Mouse (Mus musculus): ENCODE data around the gene Pip5k1c. TPM values are rescaled to one million over a fixed set of nuclear protein-coding genes. Genes with fewer than 3 reads are reported as not detected.

The Pip5k1c gene
- 10 to 100 TPM; 20.3 to 20.6 TPM for total RNA-seq (2021)
- long read RNA-seq, experiment 1, partial matches to known transcripts: 2 of 12 reads
- long read RNA-seq, experiment 1, other reads (novel, unspliced or antisense): 7 of 12 reads
- long read RNA-seq, experiment 2, full-length matches to known transcripts: 8 of 14 reads
- long read RNA-seq, experiment 2, partial matches to known transcripts: 5 of 14 reads
- long read RNA-seq, experiment 2, other reads (novel, unspliced or antisense): 1 of 14 reads

GRCm38 (mm10) chr10:81292554-81293333 is at the start of gene Pip5k1c:
Gene Pip5k1c (plus strand): TSS chr10:81292963.
- peak; percentile 100 for DNase-seq

DNA sequence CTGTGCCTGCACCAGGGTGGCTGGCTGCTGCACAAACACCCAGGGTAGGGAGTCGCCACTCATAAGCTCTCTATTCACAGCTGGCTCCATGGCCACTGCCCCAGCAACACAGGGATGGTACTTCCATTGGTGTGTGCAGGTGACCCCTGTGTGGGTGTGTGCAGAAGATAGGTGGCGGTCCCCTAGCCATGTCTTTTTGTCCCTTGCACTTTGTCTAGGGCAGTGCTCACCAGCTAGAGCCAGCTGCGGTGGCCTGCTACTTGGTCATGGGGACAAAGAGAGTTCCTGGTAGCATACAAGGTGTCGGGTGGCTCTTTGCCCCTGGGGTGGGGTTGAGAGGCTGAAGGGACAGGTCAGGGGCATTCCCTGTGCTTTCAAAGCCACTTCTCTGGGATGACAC is 48.6 kb upstream of the Pip5k1c start:
- no peak for DNase-seq

DNA sequence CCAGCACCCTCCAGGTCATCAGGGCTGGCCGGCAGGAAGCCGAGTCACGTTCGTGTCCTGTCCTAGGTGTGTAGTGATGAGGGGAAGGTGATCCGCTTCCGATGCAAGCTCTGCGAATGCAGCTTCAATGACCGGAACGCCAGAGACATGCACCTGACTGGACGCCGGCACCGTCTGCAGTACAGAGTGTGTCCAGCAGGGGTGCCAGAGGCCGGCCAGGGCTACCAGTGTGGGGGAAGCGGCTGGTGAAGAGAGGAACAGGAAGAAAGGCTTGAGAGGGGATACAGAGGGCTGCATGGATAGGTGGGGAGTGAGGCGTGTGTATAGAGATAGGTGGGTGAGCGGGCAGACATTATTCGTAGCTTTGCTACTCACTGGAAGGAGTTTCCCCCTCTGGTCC is 48.2 kb upstream of the Pip5k1c start:
- peak; percentile 62 for DNase-seq

DNA sequence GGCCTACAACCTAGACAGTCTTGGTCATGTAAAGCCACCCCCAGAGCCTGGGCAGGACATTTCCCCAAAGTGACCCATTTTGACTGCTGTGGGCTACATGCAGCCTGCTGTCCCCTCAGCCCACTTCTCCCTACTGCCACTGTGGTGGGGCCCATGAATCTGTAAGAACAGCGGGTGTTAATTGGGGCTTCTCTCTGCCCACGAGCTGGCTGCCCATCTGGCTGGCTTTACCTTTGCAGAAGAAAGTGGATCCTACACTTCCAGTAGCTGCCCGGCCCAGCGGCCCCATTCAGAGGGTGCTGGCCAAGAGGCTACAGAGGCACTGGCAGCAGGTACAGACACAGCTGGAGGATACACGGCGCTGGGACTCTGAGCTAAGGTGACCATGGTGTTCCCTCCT is 47.6 kb upstream of the Pip5k1c start:
- no peak for DNase-seq

DNA sequence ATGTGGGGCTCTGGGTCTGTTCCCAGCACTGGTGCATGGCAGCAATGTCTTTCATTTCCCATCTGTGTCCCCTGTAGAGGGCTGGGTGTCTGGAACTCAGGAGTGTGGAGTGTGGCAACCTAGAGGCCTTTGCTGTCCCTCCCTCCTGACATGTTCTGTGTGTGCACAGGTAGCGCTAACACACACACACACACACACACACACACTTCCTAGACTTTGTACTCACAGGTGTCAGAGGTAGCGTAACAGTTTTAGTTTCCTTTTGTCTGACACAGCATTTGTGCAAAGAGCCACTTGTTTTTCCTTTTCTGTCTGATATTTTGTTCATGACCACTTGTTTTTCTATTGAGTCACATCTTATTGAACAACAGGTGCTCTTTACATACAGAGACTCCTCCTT is 45.0 kb upstream of the Pip5k1c start:
- no peak for DNase-seq

- no peak for DNase-seq
These were observed 43.3 kb upstream of the Pip5k1c start for GRCm38 (mm10) chr10:81249442-81249841.

DNA sequence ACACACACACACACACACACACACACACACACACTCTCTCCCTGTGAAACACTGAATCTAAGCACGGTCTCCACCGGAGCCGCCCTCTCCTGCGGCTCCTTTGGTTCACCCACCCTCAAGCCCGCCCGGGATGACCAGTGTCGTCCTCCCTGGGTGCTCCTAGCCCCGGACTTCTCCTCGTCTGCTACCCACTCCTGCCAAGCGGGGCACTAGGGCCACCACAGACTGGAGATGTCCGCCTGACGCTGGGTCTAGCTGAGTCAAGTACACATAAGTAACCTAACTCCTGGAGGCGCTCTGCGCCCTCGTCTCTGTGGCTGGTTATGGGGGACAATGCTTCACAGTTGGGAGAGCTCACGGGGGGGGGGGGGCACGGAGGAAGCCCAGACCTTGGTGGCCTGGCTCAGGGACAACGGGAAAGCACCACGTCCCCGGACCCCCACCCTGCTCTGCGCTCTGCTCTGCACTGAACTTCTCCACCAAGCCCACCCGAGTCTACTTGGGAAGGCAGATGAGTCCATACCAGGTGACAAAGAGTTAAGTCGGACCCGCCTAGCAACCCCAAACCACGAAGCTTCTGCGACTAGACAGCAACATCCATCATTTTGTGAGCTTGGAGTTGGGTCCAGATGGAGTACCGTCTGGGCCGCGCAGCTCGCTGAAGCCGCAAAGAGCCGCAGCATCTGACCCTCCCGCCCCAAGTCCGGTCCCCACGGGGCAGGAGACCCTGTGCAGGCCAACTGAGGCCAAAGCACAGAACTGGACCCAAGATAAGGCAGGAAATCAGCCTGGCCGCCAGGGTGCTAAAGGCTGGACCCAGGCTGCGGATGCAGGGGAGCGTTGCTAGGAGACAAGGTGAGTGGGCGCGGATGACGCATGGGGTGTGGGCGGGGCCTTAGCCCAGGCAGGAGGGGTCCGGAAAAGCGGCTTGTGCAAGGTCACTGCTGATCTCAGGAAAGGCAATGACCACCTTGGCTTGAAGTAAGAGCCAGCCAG is 40.0 kb upstream of the Pip5k1c start, which contains the start of gene Matk:
Matk (plus strand) TSS at position 512 of the 996 bp plus-strand sequence.
- DNase-seq: no peak

DNA sequence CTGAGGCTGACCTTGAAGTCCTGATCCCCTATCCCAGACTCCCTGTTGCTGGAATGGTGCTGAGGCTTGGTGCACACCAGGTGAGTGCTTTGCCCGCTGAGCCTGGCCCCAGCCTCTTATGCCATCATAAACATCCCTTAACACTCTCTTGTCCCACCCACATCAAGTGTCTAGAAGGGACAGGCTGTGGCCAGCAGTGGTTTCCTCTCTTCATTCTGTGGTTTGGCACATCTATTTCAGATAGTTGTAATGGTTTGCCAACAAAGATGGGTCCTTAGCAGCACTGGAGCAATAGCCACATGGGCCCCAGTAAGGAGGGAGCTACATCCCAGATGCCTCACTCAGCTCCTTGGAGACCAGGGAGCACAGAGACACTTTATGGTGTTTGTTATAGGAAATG is 37.9 kb upstream of the Pip5k1c start:
- DNase-seq: no peak

DNA sequence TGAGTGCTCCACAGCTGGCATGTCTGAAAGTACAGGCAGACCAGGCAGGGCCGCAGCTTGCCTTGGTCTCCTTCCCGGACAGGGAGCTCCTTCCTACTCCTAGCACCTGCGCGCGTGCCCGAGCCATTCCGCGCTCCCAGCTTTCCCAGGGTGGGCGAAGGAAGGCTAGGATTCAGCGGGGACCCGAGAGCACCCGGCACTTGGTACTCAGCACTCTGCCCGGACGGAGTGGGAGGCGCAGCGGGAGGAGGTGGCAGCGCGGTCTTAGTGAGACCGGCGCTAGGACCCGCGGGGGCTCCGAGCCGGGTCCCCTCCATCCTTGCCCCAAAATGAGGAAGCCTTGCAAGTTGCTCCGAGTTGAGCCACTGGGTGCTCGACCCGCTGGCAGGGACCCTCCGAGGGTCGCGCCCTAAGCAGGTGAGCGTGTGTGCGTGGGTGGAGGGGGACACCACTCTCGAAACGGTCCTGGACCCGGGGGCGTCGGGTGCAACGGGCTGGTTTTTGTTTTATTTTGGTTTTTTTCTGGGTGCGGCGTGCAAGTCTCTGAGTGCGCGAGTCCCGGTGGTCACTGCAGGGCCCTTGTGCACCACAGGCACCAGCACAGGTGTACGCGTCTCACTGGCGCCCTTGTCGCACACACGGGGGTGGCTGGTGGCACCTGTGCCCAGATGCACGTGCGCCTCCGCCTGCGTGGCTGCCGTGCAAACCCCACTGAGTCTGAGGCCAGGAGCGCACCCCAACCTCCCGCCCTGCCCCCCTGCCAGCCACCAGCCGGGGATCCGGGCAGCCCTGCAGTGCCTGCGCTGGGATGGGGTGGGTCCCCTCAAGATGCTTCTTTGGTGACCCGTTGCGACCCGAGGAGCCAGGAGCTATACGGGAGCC is 35.4 kb upstream of the Pip5k1c start:
- no peak for DNase-seq

DNA sequence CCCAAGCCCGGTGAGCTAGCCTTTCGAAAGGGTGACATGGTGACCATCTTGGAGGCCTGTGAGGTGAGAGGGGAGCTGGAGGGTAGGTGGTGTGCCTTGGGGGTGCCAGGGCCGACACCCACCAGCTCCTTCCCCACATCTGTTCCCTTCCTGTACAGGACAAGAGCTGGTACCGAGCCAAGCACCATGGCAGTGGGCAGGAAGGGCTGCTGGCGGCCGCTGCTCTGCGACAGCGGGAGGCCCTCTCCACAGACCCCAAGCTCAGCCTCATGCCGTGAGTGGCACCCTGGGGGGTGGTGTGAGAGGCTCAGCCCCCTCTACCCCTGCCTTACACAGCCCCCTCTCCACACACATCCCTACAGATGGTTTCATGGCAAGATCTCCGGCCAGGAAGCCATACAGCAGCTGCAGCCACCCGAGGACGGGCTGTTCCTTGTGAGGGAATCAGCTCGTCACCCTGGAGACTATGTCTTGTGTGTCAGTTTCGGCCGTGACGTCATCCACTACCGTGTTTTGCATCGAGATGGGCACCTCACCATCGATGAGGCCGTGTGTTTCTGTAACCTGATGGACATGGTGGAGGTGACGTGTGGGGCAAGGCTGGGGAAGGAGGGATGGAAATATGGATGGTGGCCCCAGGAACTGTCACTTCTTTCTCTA is 33.4 kb upstream of the Pip5k1c start:
- no peak for DNase-seq

- no peak for DNase-seq
These were observed 31.7 kb upstream of the Pip5k1c start for GRCm38 (mm10) chr10:81261025-81261424.

DNA sequence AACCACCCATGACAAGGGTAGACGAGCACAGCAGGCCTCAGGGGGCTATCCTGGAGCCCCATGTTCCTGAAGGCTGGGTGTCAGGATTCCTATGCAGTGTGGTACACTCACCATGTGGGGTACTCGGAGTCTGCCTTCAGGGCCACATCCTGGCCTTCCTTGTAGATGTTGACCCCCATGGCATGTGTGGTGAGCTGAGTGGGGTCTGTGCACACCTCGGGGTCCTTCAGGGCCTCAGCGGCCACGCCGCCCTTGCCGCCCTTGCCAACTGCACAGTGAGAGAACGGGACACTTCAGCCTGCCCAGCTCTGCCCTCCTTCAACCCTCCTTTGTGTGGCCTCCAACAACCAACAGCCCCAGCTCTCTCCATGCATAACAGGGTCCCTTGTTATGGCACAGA is 27.2 kb upstream of the Pip5k1c start:
- no peak for DNase-seq

- peak; percentile 95 for DNase-seq
These were observed 26.3 kb upstream of the Pip5k1c start, which contains the start of the genes Mrpl54 and Apba3 for GRCm38 (mm10) chr10:81266211-81267105. Gene Mrpl54 (minus strand): TSS chr10:81266934. Gene Apba3 (plus strand): TSS chr10:81266960.

DNA sequence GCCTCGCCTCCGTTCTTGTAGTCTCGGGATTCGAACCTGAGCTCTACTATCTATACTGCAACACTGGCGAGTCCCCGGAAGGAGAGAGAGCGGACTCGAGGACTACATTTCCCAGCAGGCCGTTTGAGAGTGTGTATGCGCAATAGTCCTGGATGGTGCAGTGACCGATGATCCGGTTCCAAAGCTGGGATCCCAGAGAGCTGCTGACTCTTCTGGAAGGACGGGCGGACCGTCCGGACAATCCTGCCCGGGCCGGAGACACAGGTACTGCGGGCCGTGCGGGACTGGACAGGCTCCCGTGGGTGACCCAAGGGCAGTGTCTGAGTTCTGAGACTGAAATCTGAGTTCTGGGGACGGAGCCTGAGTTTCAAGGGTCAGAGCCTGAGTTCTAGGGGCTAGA is 24.7 kb upstream of the Pip5k1c start:
- peak; percentile 87 for DNase-seq

DNA sequence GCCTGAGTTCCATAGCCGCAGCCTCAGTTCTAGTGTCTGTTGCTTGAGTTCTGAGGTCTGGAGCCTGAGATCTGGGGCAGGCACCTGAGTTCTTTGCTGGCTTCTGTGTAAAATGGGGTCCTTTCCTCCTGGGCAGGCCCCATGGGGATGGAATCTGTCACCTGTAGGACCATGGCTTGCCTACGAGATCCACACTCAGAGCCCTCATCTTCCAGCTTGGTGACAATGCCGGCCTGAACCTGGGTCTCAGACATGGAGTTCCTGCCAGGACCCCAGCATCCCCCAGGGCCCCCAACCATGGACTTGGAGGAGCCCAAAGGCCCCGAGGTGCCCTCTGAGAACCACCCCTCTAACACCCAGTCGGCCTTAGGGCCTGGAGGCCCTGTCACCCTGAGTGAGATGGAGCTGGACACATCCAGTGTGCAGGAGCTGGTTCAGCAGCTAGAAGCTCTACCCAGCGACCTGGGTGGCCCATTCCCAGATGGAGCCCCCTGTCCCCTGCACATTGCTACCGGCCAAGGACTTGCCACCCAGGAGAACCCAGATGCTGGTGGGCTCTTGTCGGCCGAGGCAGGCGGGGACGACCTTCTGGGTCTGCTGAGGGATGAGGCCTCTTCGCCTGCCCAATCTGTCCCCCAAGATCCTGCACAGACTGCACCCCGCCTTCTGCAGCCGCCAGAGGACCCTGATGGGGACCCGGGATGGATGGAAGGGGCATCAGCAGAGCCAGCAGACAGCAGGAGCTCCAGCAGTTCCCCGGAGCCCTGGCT is 23.9 kb upstream of the Pip5k1c start:
- no peak for DNase-seq

DNA sequence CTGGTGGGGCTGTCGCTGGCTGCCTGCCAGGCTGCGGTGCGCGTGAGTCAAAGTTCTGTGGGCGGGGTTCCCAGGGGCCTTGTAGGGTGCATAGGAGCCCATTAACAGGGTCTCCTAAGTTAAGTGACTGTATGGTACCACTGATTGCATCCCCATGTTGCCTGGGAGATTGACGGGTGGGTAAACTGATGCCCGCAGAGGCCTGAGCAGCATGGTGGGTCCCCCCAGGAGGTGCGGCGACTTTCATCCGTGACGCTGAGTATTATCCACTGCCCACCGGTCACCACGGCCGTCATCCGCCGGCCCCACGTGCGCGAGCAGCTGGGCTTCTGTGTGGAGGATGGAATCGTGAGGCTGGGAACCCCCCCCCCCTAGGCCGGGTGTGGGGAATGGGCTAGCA is 20.4 kb upstream of the Pip5k1c start:
- DNase-seq: no peak

GRCm38 (mm10) chr10:81273842-81274241 is 18.9 kb upstream of the Pip5k1c start:
- no peak for DNase-seq

GRCm38 (mm10) chr10:81277676-81278075 is 15.1 kb upstream of the Pip5k1c start:
- no peak for DNase-seq

GRCm38 (mm10) chr10:81279496-81279895 is 13.3 kb upstream of the Pip5k1c start:
- no peak for DNase-seq

All from gastrocnemius, postnatal 25 days (tissue).